Mouse (Mus musculus) ES-E14 (cell line): ENCODE data around the gene Sag.

Experiments used
- HCFC1 ChIP-seq: IDR thresholded peaks from 2 replicates; pipeline ENCODE4 v1.6.1; 2012; ENCODE audit warnings: low read length, inconsistent platforms, borderline replicate concordance; ENCODE audit not compliant: insufficient read depth
- ZC3H11A ChIP-seq: IDR thresholded peaks from 2 replicates; pipeline ENCODE4 v1.6.1; 2012; ENCODE audit warnings: low read depth, mild to moderate bottlenecking, inconsistent platforms, low read length, borderline replicate concordance
- ZNF384 ChIP-seq: IDR thresholded peaks from 2 replicates; pipeline ENCODE4 v1.6.1; 2012; ENCODE audit warnings: low read depth, low read length, inconsistent platforms

GRCm38 (mm10) chr1:87837018-87837417, 33.5 kb downstream of the Sag start:
- TF ChIP-seq HCFC1 = no peak
- no peak for TF ChIP-seq ZC3H11A
- no peak for TF ChIP-seq ZNF384
